Mouse (Mus musculus): ENCODE results near the gene Rasal1. TPM values are rescaled to one million over a fixed set of nuclear protein-coding genes. Genes with fewer than 3 reads are reported as not detected.

Rasal1 gene
- 0.66 and 0.70 TPM in 2 replicates for polyA plus RNA-seq (2015; fragmentation: Nextera tagmentation; extraction: Ambion mirVana)

GRCm38 (mm10) chr5:120648569-120649373, at the start of gene Rasal1:
Gene Rasal1 (plus strand): TSS chr5:120648812.
- Histone ChIP-seq H3K27me3 (ENCODE audit: insufficient read depth, low read length) (peaks cover 26% of the 10 kb centered on the region), H3K4me3 (ENCODE audit: low read length) (peak within 1 kb of the TSS; percentile 38), H3K9me3 (ENCODE audit: low read length) (no peaks in the 10 kb centered on the region), H3K4me2 (replicated peaks; ENCODE audit: low read depth, low read length) (peak within 1 kb of the TSS; percentile 63), H3K36me3 (ENCODE audit: insufficient read depth, low read length) (no peaks in the 10 kb centered on the region), H3K9ac (replicated peaks; ENCODE audit: low read length) (peak within 1 kb of the TSS; percentile 24), H3K4me1 (ENCODE audit: insufficient read depth, low read length) (peaks cover 14% of the 10 kb centered on the region), H3K27ac (ENCODE audit: low read length) (no peak within 1 kb of the TSS)
- WGBS = under 1% methylated on average over 52 of the region's 53 CpGs
- ATAC-seq (ENCODE audit: low FRiP score, low TSS enrichment) = peak; percentile 58

- ATAC-seq (ENCODE audit: low FRiP score, low TSS enrichment) = no peak
- 89% methylated on average over 6 of the region's 6 CpGs for WGBS
- H3K4me1 ChIP-seq (ENCODE audit: insufficient read depth, low read length) = peaks cover 6% of the 10 kb centered on the region; the same call in 1 of the 2 replicates
- no peaks in the 10 kb centered on the region for H3K27me3 ChIP-seq (ENCODE audit: insufficient read depth, low read length)
- H3K27ac ChIP-seq (ENCODE audit: low read length) = no peak overlapping the region
- no peaks in the 10 kb centered on the region for H3K9me3 ChIP-seq (ENCODE audit: low read length)
- no peaks in the 10 kb centered on the region for H3K36me3 ChIP-seq (ENCODE audit: insufficient read depth, low read length)
- no peak overlapping the region for H3K9ac ChIP-seq (replicated peaks; ENCODE audit: low read length)
- H3K4me2 ChIP-seq (replicated peaks; ENCODE audit: low read depth, low read length) = no peak overlapping the region
- H3K4me3 ChIP-seq (ENCODE audit: low read length) = no peak overlapping the region
Observed at GRCm38 (mm10) chr5:120599625-120600024, 49.0 kb upstream of the Rasal1 start.

GRCm38 (mm10) chr5:120600946-120601668, 47.5 kb upstream of the Rasal1 start:
- 55% methylated on average over 11 of the region's 11 CpGs for WGBS
- no peak overlapping the region for H3K4me2 ChIP-seq (replicated peaks; ENCODE audit: low read depth, low read length)
- H3K27ac ChIP-seq (ENCODE audit: low read length) = no peak overlapping the region
- peaks cover 13% of the 10 kb centered on the region; the same call in 1 of the 2 replicates for H3K4me1 ChIP-seq (ENCODE audit: insufficient read depth, low read length)
- no peaks in the 10 kb centered on the region for H3K27me3 ChIP-seq (ENCODE audit: insufficient read depth, low read length)
- H3K36me3 ChIP-seq (ENCODE audit: insufficient read depth, low read length) = no peaks in the 10 kb centered on the region
- no peak for ATAC-seq (ENCODE audit: low FRiP score, low TSS enrichment)
- no peak overlapping the region for H3K4me3 ChIP-seq (ENCODE audit: low read length)
- no peak overlapping the region for H3K9ac ChIP-seq (replicated peaks; ENCODE audit: low read length)
- H3K9me3 ChIP-seq (ENCODE audit: low read length) = no peaks in the 10 kb centered on the region

- Histone ChIP-seq H3K9me3 (ENCODE audit: low read length) (no peaks in the 10 kb centered on the region), H3K4me2 (replicated peaks; ENCODE audit: low read depth, low read length) (no peak overlapping the region), H3K27me3 (ENCODE audit: insufficient read depth, low read length) (no peaks in the 10 kb centered on the region), H3K9ac (replicated peaks; ENCODE audit: low read length) (no peak overlapping the region), H3K36me3 (ENCODE audit: insufficient read depth, low read length) (no peaks in the 10 kb centered on the region), H3K4me1 (ENCODE audit: insufficient read depth, low read length) (peaks cover 13% of the 10 kb centered on the region; the same call in 1 of the 2 replicates), H3K4me3 (ENCODE audit: low read length) (no peak overlapping the region), H3K27ac (ENCODE audit: low read length) (no peak overlapping the region)
- WGBS = 80% methylated on average over 12 of the region's 12 CpGs
- ATAC-seq (ENCODE audit: low FRiP score, low TSS enrichment) = no peak
Observed at GRCm38 (mm10) chr5:120602210-120602609, 46.4 kb upstream of the Rasal1 start.

GRCm38 (mm10) chr5:120603515-120603914, 45.1 kb upstream of the Rasal1 start:
- WGBS = 71% methylated on average over 7 of the region's 7 CpGs

GRCm38 (mm10) chr5:120604839-120605238, 43.8 kb upstream of the Rasal1 start:
- Histone ChIP-seq H3K4me3 (ENCODE audit: low read length) (peak overlapping the region; percentile 34), H3K36me3 (ENCODE audit: insufficient read depth, low read length) (0 out of 2 replicates have a peak, but pooled peaks cover 4% of the 10 kb centered on the region), H3K27ac (ENCODE audit: low read length) (no peak overlapping the region), H3K9me3 (ENCODE audit: low read length) (no peaks in the 10 kb centered on the region), H3K9ac (replicated peaks; ENCODE audit: low read length) (no peak overlapping the region; the same call in 1 of the 2 replicates), H3K4me1 (ENCODE audit: insufficient read depth, low read length) (peaks cover 13% of the 10 kb centered on the region; the same call in 1 of the 2 replicates), H3K27me3 (ENCODE audit: insufficient read depth, low read length) (no peaks in the 10 kb centered on the region), H3K4me2 (replicated peaks; ENCODE audit: low read depth, low read length) (peak overlapping the region; percentile 55)
- WGBS = 2% methylated on average over 6 of the region's 6 CpGs
- peak; percentile 56; the same call in 1 of the 2 replicates for ATAC-seq (ENCODE audit: low FRiP score, low TSS enrichment)

More at GRCm38 (mm10) chr5:120603515-120603914, 45.1 kb upstream of the Rasal1 start:
- Histone ChIP-seq H3K27me3 (ENCODE audit: insufficient read depth, low read length) (no peaks in the 10 kb centered on the region), H3K36me3 (ENCODE audit: insufficient read depth, low read length) (0 out of 2 replicates have a peak, but pooled peaks cover 4% of the 10 kb centered on the region), H3K4me3 (ENCODE audit: low read length) (no peak overlapping the region), H3K27ac (ENCODE audit: low read length) (no peak overlapping the region), H3K9ac (replicated peaks; ENCODE audit: low read length) (no peak overlapping the region), H3K9me3 (ENCODE audit: low read length) (no peaks in the 10 kb centered on the region), H3K4me2 (replicated peaks; ENCODE audit: low read depth, low read length) (no peak overlapping the region), H3K4me1 (ENCODE audit: insufficient read depth, low read length) (peaks cover 13% of the 10 kb centered on the region; the same call in 1 of the 2 replicates)
- no peak for ATAC-seq (ENCODE audit: low FRiP score, low TSS enrichment)

- Histone ChIP-seq H3K4me1 (ENCODE audit: insufficient read depth, low read length) (peaks cover 13% of the 10 kb centered on the region; the same call in 1 of the 2 replicates), H3K9ac (replicated peaks; ENCODE audit: low read length) (peak overlapping the region; percentile 17; the same call in 1 of the 2 replicates), H3K27me3 (ENCODE audit: insufficient read depth, low read length) (no peaks in the 10 kb centered on the region), H3K36me3 (ENCODE audit: insufficient read depth, low read length) (0 out of 2 replicates have a peak, but pooled peaks cover 4% of the 10 kb centered on the region), H3K4me3 (ENCODE audit: low read length) (peak overlapping the region; percentile 34), H3K9me3 (ENCODE audit: low read length) (no peaks in the 10 kb centered on the region), H3K27ac (ENCODE audit: low read length) (no peak overlapping the region), H3K4me2 (replicated peaks; ENCODE audit: low read depth, low read length) (peak overlapping the region; percentile 55)
- ATAC-seq (ENCODE audit: low FRiP score, low TSS enrichment) = peak; percentile 46
- 1% methylated on average over 10 of the region's 10 CpGs for WGBS
Observed at GRCm38 (mm10) chr5:120605241-120605661, 43.4 kb upstream of the Rasal1 start.

- Histone ChIP-seq H3K4me2 (replicated peaks; ENCODE audit: low read depth, low read length) (peak overlapping the region; percentile 55), H3K27me3 (ENCODE audit: insufficient read depth, low read length) (no peaks in the 10 kb centered on the region), H3K27ac (ENCODE audit: low read length) (no peak overlapping the region), H3K4me3 (ENCODE audit: low read length) (peak overlapping the region; percentile 34), H3K36me3 (ENCODE audit: insufficient read depth, low read length) (0 out of 2 replicates have a peak, but pooled peaks cover 4% of the 10 kb centered on the region), H3K4me1 (ENCODE audit: insufficient read depth, low read length) (peaks cover 13% of the 10 kb centered on the region; the same call in 1 of the 2 replicates), H3K9ac (replicated peaks; ENCODE audit: low read length) (no peak overlapping the region; the same call in 1 of the 2 replicates), H3K9me3 (ENCODE audit: low read length) (no peaks in the 10 kb centered on the region)
- peak; percentile 69 for ATAC-seq (ENCODE audit: low FRiP score, low TSS enrichment)
- under 1% methylated on average over 8 of the region's 8 CpGs for WGBS
Observed at GRCm38 (mm10) chr5:120605688-120606087, 42.9 kb upstream of the Rasal1 start.

GRCm38 (mm10) chr5:120606590-120607200, 41.9 kb upstream of the Rasal1 start:
- no peak overlapping the region for H3K27ac ChIP-seq (ENCODE audit: low read length)
- no peaks in the 10 kb centered on the region for H3K9me3 ChIP-seq (ENCODE audit: low read length)
- no peak overlapping the region for H3K4me3 ChIP-seq (ENCODE audit: low read length)
- no peak overlapping the region for H3K4me2 ChIP-seq (replicated peaks; ENCODE audit: low read depth, low read length)
- 75% methylated on average over 25 of the region's 25 CpGs for WGBS
- H3K27me3 ChIP-seq (ENCODE audit: insufficient read depth, low read length) = no peaks in the 10 kb centered on the region
- ATAC-seq (ENCODE audit: low FRiP score, low TSS enrichment) = no peak
- H3K9ac ChIP-seq (replicated peaks; ENCODE audit: low read length) = no peak overlapping the region
- 0 out of 2 replicates have a peak, but pooled peaks cover 4% of the 10 kb centered on the region for H3K36me3 ChIP-seq (ENCODE audit: insufficient read depth, low read length)
- H3K4me1 ChIP-seq (ENCODE audit: insufficient read depth, low read length) = peaks cover 15% of the 10 kb centered on the region

Measured in kidney, embryonic 16.5 days (tissue).